Mouse (Mus musculus) heart, postnatal 10 days (tissue): ENCODE data around the gene March10. TPM values are rescaled to one million over a fixed set of nuclear protein-coding genes. Genes with fewer than 3 reads are reported as not detected.

ENCODE experiments used
- DNase-seq, 2 experiments: peaks; one replicate each; pipeline ENCODE4 v3.0.0; 2021
- intact Hi-C: fragments of 180-260 bp; cut with DNase I; formaldehyde crosslinking; loops from one replicate; pipeline ENCODE4 v1.15.1; 2025
- total RNA-seq, 2 experiments: library from RNA; stranded (reverse); gene quantifications; 2 replicates each; pipeline ENCODE4 v1.2.3; 2021

March10 gene
- not detected for total RNA-seq

GRCm38 (mm10) chr11:105456497-105456907, at the start of gene March10:
Gene March10 (minus strand): TSS chr11:105456735.
- peak; percentile 38 to 43 for DNase-seq
- intact Hi-C loops = no loop called here

GRCm38 (mm10) chr11:105506322-105506721, 49.8 kb upstream of the March10 start:
- DNase-seq = peak; percentile 14 to 24
- intact Hi-C loops = loop anchor here (5.0 kb wide), 1 partner anchor 139 kb away; no protein-coding TSS in a partner anchor

GRCm38 (mm10) chr11:105505038-105505437, 48.5 kb upstream of the March10 start:
- intact Hi-C loops = loop anchor here (5.0 kb wide), 1 partner anchor 138 kb away; no protein-coding TSS in a partner anchor
- DNase-seq = no peak

- DNase-seq = no peak
- intact Hi-C loops = no loop called here
Observed at GRCm38 (mm10) chr11:105502311-105502710, 45.8 kb upstream of the March10 start.

- intact Hi-C loops = no loop called here
- no peak for DNase-seq
Observed at GRCm38 (mm10) chr11:105497505-105497904, 41.0 kb upstream of the March10 start.

GRCm38 (mm10) chr11:105496665-105497064, 40.1 kb upstream of the March10 start:
- peak in 1 of 2 experiments; percentile 34 for DNase-seq

GRCm38 (mm10) chr11:105495591-105496270, 39.2 kb upstream of the March10 start:
- peak in 1 of 2 experiments; percentile 48 for DNase-seq
- intact Hi-C loops = no loop called here

More at GRCm38 (mm10) chr11:105496665-105497064, 40.1 kb upstream of the March10 start:
- intact Hi-C loops = no loop called here

- intact Hi-C loops = no loop called here
- peak; percentile 51 to 52 for DNase-seq
Observed at GRCm38 (mm10) chr11:105494786-105495369, 38.3 kb upstream of the March10 start.

GRCm38 (mm10) chr11:105492392-105492791, 35.9 kb upstream of the March10 start:
- no peak for DNase-seq
- intact Hi-C loops = no loop called here

- no peak for DNase-seq
- intact Hi-C loops = no loop called here
Observed at GRCm38 (mm10) chr11:105490971-105491370, 34.4 kb upstream of the March10 start.

GRCm38 (mm10) chr11:105485412-105485811, 28.9 kb upstream of the March10 start:
- intact Hi-C loops = no loop called here
- no peak for DNase-seq

GRCm38 (mm10) chr11:105484993-105485392, 28.5 kb upstream of the March10 start:
- no peak for DNase-seq
- intact Hi-C loops = no loop called here

- DNase-seq = no peak
- intact Hi-C loops = no loop called here
Observed at GRCm38 (mm10) chr11:105482747-105483146, 26.2 kb upstream of the March10 start.

- intact Hi-C loops = no loop called here
Observed at GRCm38 (mm10) chr11:105474746-105475145, 18.2 kb upstream of the March10 start.

GRCm38 (mm10) chr11:105474352-105474736, 17.8 kb upstream of the March10 start:
- DNase-seq = no peak
- intact Hi-C loops = no loop called here

More at GRCm38 (mm10) chr11:105474746-105475145, 18.2 kb upstream of the March10 start:
- DNase-seq = no peak

- DNase-seq = no peak
- intact Hi-C loops = no loop called here
Observed at GRCm38 (mm10) chr11:105473716-105474351, 17.3 kb upstream of the March10 start.

GRCm38 (mm10) chr11:105472610-105473009, 16.1 kb upstream of the March10 start:
- intact Hi-C loops = no loop called here
- no peak for DNase-seq

- intact Hi-C loops = no loop called here
- DNase-seq = no peak
Observed at GRCm38 (mm10) chr11:105470896-105471295, 14.4 kb upstream of the March10 start.

GRCm38 (mm10) chr11:105469561-105469960, 13.0 kb upstream of the March10 start:
- intact Hi-C loops = no loop called here
- DNase-seq = peak; percentile 22 to 23

- intact Hi-C loops = no loop called here
- no peak for DNase-seq
Observed at GRCm38 (mm10) chr11:105469091-105469507, 12.6 kb upstream of the March10 start.

- intact Hi-C loops = no loop called here
- no peak for DNase-seq
Observed at GRCm38 (mm10) chr11:105468436-105468835, 11.9 kb upstream of the March10 start.

GRCm38 (mm10) chr11:105467816-105468215, 11.3 kb upstream of the March10 start:
- intact Hi-C loops = no loop called here
- no peak for DNase-seq
